Mouse (Mus musculus): ENCODE measurements around the gene Spg20. TPM values are rescaled to one million over a fixed set of nuclear protein-coding genes. Genes with fewer than 3 reads are reported as not detected.

Gene Spg20
- total RNA-seq, 2 experiments from 2014 or later, result 2.4 to 2.9 TPM

DNA sequence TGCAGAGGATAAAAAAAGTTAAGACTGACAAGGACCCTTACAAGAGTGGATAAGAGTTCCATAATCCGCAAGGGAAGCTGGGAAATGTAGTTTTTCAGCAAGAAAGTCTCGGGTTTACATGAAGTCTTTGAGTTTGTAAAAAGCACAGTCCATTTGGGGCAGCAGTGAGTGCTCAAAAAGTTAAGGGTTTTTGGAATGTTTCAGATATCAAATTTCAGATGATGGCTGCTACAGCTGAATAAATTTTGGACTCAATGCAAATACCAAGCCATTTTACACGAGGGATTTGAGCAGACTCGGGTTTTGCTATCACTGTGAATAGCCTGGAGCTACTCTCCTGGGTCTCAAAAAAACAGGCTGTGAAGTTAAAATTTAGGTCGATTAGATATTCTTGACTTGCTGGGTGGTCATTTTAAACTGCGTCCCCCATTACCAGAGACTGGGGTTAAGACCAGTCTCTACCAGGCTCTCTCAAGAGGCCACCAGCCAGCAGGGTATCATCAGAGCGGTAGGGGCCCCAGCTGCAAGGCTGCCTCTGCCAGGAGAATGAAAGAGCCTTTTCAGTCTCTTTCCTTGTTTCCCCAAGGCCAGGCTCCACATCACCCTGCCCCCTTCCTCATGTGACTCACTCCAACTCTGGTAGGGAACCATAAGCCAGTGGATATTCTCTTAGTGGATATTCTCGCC lies 15.8 kb upstream of the Spg20 start:
- no peak for ATAC-seq (replicated peaks; ENCODE audit: low FRiP score, poor library complexity, severe bottlenecking)

DNA sequence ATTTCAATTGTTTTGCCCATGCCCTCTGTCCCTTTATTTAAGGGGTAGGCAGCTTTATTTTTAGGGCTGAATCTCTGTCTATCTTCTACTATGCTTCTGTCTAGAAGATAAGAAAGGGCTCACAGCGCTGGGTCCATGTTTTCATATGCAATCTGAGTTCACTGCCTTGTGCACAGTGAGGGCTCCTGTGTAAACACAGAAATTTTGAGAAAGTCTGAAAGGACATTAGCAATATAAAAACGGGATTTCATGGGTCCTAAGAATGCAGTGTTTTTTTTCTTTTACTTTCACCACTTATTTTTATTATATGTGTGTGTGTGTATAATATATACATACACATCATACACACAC lies 15.3 kb upstream of the Spg20 start:
- no peak for ATAC-seq (replicated peaks; ENCODE audit: low FRiP score, poor library complexity, severe bottlenecking)

DNA sequence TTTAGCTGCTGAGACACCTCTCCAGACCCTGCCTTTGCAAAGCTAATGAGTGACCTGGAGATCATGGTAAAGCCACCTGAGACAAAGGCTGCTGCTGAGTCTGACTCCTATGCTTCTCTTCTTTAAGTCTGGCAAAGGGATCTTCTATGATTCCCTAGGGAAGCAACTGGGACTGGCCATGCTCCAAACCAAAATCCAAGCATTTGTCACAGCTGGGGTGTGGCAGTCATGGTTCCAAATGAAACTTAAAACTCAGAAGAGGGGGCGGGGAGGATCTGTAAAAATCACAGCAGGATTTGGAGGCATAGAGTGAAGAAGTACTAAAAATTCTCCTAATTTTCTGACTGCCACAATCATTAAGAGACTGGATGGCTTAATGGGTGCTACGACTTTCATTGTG lies 14.7 kb upstream of the Spg20 start:
- no peak for ATAC-seq (replicated peaks; ENCODE audit: low FRiP score, poor library complexity, severe bottlenecking)

DNA sequence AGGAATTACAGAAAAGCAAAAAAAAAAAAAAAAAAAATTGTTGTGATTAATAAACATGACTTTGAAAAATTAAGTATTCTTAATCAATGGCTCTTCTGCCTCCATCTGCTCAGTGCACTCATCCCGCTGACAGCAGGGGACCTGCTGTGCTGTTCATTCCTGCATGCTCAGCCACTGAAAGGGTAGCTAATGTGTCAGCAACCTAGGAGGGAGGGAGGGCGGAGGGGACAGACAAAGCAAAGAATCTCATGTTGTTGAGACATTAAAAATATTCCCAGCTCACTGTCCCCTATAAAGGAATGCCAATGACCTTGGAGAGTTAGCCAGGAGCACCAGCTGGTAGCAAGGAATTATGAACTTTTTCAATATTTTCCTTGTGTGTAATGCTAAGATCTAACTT lies 13.9 kb upstream of the Spg20 start:
- no peak for ATAC-seq (replicated peaks; ENCODE audit: low FRiP score, poor library complexity, severe bottlenecking)

DNA sequence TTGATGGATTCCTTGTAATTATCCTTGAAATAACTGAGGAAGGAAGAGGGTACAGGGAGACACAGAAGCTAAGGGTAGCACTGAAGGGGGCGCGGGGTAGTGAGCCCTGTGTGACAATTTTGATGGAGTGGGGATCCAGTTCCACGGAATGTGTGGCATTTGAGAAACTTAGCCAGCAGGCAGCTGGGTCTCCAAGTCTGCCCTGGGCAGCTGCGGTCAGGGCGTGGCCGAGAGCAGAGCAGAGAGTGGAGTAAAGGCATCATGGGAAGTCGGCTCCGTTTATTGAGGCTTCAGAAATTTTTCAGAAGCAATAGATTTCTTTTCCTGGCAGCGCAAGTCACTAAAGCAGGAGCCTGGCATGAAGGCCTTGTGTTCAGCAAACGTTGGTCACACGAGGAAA lies 12.9 kb upstream of the Spg20 start:
- ATAC-seq (replicated peaks; ENCODE audit: low FRiP score, poor library complexity, severe bottlenecking), result no peak

DNA sequence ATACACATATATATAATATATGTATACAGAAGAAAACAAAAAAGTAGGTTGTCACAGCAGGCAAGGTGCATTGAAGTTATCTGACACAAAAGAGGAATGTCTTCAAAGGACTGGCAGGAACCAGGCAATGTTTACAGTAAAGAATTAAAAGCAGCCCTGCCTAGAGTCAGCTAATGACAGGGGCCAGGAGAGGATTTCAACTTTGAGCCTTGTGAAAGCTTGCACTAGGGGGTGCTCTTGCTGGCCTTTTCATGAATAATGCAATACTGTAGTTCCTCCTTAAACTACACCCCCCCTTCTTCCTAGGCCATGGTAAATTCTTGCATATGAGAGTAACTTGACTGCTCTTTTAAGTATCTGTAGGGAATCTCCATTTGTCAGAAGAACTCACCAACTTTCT lies 10.8 kb upstream of the Spg20 start:
- ATAC-seq (replicated peaks; ENCODE audit: low FRiP score, poor library complexity, severe bottlenecking), result no peak

DNA sequence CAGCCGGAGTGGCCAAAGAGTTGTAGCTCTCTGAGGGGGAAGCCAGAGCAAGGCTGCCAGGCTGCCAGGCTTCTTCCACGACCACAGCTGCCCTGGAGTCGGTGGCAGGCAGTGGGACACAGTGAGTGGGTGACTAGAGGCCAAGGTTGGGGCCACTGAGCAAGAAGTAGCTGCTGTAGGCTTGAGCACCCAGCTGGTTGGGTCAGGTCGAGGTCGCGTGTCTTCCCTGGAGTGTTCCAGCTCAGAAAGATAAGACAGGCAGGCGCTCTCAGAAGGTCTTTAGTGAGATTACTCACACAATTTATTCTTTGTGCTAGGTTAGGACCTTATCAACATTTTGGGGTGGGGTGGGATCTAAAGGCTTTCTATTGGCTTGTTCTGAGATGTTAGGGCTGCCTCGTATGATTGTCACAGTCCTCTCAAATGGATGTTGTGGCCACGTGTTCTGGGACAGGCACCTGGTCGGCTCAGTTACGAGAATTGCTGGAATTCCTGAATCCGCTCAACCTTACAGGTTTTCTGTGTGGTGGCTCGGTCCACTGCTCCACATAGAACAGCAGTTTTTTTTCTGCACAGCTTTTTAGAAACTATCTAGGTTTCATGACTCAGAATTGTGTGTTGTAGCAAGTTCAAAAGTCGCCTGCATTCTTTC lies 6.4 kb upstream of the Spg20 start:
- no peak for ATAC-seq (replicated peaks; ENCODE audit: low FRiP score, poor library complexity, severe bottlenecking)

DNA sequence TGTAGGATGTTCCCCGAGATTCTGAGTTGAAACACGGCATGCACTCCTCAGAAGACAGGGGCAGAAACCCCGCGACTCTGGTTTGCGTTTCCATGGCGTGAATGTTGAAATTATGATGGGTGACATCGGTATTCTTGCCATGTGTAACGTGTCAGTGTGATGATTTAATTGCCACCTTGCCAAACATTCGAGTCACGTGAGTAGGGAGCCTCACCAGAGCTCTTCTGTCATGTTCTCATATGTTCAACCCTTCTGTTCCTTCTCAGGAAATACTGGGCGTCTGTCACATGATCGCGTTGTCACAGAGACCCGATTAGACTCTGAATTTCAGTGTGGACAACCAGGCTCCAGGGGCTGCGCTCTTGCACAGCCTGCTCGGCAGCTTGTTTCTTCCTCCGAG lies 5.9 kb upstream of the Spg20 start:
- ATAC-seq (replicated peaks; ENCODE audit: low FRiP score, poor library complexity, severe bottlenecking), result no peak

DNA sequence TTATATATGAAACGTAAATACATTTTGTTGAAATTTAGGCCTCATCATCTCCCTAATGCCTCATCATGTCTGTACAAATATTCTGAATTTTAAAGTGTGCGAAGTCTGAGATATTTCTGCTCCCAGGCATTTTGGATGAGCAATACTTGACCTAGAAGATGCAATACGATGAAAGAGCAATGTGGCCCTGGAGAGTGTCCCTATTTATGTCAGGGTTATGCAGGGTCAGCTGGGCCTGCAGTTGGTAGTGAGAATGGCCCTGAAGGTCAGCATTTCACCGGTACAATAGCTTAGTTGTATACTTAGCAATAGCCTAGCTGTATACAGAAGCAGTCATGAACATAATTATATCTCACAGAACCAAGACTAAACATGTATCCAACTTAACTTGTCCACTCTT lies 2.8 kb upstream of the Spg20 start:
- ATAC-seq (replicated peaks; ENCODE audit: low FRiP score, poor library complexity, severe bottlenecking), result no peak

DNA sequence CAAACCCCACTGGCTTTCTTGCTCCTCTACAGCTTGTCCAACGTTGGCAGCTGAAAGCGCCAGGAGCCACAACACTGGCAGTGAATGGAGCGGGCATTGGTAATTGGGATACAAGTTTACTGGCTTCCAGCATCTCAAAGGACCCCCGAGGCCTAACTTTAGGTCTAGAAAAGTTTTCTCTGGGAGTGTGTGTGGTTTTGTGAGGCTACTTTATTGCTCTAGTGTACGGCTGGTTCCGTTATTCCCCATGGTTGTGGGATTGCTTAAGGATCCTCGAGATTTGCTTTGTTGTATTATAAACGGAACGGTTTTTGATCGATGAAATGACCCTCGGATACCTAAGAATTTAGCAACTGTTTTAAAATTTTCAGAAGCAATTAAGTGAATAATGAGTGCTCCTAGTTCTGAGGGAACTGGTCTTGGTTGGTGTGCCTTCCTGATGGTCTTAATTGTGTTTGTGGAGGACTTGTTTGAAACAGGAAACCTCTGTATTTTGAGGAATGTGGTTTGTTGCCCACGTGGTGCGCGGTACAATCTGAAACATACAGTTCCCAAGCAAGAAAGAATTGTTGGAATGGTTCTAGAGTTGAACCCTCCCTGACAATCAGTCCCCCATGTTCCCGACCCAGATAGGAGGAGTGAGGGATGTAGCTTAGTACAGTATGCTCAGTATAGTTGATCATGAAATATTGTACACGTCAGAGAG lies 955 bp downstream of the Spg20 start:
- ATAC-seq (replicated peaks; ENCODE audit: low FRiP score, poor library complexity, severe bottlenecking), result no peak

DNA sequence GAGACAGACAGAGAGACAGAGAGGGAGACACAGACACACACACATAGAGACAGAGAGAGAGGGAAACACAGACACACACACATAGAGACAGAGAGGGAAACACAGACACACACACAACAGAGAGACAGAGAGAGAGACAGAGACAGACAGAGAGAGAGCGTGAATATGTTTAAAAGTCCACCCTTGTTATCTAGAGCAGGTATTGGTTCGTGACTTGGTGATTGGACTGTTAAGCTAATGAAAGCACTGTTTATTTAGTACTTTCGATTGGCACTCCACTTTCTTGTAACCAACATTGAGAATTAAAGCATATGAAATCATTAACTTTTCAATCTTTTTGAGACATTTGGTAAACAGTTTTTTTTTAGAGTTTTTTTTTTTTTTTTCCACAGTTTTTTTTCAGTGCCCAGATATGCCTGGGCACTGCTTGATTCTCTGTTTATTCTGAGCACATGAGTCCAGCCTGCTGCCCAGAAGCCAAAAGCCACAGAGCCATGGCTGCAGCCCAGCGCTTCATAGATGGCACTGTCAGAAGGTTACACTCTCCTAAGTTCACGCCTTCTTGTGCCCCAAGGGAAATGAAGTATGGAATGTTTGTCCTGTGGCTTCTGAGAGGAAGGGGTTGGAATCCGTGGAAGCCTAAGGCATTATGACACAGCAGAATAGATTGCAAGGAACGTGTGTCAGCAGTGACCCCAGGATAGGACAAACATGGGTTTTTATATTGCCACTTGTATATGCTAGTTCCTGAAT lies 2.6 kb downstream of the Spg20 start:
- ATAC-seq (replicated peaks; ENCODE audit: low FRiP score, poor library complexity, severe bottlenecking), result no peak

DNA sequence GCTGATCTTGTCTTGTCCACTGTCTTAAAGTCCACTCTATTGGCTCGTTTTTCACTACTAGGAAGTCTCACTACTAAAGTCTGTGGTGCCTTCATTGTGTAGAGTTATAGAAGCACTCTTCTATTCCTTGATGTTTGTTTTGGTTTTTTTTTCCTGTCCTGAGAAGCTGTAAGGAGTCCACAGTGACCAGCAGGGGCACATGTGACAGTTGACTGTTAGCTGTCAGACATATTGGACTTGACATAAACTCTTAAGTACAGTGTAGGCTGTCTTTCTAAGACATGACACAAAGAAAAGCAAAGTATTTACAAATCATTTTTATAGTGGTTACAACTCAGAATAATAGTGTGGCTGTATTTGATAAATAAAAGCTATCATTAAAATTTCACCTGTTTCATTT lies 3.2 kb downstream of the Spg20 start:
- no peak for ATAC-seq (replicated peaks; ENCODE audit: low FRiP score, poor library complexity, severe bottlenecking)

DNA sequence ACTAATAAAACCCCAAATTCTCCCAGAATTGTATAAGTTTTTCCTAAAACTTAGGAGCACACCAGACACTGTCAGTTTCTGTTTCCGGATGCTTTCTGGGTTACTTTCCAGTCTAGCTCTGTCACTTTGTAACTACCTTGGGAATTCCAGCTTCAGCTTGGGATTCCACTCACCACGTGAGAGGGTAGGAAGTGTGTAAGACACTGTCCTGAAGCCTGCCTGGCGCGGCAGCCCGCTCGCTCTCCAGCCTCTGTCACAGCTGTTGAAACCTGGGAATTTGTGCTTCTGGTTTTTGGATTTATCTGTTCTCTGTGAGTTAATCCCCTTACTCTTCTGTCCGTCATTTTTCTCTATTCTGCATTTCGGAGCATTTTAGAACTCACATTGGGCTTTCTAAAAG lies 4.1 kb downstream of the Spg20 start:
- ATAC-seq (replicated peaks; ENCODE audit: low FRiP score, poor library complexity, severe bottlenecking), result no peak

DNA sequence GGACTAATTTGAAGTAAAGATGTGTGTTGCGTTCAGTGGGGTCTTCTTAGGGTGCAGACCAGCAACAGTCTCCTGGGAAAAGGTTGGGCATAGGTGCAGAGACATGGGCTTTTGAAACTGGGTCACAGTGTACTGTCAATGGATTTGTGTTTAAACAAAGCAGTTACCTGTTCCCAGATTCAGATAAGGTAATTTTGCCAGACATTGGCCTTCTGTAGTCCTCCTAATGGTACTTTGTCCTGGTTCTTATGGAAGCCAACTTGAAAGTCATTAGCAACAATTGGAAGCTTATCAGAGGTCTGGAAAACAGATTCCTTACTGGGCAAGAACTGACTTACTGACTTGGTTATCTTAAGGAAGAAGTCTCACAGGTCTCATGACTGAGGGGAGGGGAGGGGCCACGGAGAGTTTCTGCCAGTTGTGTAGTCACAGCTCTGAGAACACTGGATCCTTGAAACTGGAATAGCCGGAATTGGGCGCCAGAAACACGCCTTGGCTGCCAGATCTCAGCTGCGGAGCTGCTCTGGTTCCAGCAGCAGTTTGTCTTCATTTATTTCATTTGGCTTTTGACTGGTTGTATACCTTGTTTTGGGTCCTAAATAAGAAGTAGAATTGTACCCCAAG lies 7.5 kb downstream of the Spg20 start:
- no peak for ATAC-seq (replicated peaks; ENCODE audit: low FRiP score, poor library complexity, severe bottlenecking)

DNA sequence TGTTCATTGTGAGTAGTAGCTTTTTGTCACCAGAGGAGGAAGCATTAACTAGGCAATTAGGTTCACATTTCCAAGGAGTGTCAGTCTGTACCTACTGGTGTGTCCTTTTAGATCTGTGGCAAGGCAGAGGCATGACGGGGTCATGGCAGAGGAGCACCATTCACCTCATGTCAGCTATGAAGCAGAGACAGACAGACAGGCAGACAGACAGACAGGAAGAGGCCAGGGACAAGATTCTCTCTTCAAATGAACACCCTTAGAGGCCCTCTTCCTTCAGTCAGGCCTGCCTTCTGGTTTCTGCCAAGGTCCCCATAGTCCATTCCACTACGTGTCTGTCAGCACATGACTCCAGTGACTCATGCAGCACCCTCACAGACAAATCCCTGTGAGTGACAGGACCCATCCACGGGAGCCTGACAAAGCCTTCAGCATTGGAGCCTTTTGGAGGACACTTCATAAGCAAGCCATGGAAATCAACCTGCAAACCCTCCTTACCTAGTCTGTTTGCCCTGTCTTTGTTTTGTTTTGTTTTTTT lies 10.5 kb downstream of the Spg20 start:
- ATAC-seq (replicated peaks; ENCODE audit: low FRiP score, poor library complexity, severe bottlenecking), result no peak

DNA sequence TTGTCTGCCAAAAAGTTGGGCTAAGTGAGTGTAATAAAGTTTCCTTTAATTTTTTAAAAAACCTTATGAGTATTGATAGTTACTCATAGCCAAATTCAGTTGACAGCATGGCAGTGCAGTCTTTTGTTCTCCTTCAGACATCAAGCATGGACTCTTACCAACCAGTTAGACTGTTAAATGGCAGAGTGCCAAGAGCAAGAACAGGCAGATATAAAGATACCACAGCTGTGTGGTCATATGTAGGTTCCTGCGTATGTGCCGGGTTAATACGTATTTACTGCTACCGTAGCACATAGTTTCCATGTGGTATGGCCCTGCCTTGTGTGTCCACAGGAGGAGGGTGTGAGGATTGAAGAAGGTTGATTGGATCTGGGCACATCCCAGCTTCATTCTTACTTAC lies 11.2 kb downstream of the Spg20 start:
- no peak for ATAC-seq (replicated peaks; ENCODE audit: low FRiP score, poor library complexity, severe bottlenecking)

DNA sequence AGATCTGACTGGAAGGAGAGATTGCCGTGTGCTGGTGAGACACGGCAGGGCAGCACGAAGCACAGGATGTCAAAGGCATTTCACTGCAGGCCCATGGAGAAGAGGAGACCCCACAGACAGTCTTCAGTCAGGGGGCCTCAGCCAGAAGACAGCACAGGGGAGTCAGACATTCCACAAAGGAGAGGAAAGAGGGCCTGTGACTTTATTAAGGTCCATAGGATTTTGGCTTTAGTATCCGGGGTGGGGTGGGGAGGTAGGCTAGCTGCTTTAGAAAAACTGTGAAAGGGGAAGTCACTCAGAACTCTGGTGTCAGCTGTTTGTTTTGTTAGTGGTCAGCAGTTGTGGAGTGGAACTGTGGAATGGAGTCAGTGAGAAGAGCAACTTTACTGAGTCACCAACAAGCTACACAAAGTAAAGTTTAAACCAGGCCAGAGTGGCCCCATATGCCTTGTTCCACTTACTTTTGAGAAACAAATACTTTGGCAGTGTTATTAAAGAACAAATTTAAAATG lies 17.3 kb downstream of the Spg20 start:
- ATAC-seq (replicated peaks; ENCODE audit: low FRiP score, poor library complexity, severe bottlenecking), result no peak

DNA sequence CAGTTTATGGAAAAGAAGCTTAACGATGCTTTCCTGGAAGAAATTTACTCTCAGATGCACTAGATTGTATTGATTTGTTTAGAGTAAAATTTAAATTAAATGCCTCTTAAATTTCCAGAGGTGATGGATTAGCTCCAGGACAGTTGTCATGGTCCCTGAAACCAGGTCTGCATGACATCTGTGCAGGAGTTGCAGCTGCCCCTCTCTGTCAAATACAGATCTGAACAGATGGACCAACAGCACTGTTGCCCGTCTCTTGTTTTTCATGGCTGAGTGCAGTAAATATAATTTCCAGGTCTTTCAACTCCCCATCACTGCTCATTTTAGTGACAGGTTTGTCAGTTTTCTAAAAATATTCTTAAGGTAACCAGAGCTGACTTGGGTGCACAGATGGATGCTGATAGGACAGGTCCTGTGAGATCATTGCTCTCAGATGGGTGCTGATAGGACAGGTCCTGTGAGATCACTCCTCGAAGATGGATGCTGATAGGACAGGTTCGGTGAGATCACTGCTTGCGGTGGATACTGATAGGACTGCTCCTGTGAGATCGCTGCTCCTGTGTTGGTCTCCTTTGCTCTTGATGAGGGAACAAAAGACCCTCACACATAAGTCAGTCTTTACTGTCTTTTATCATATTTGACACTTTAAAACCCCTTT lies 19.8 kb downstream of the Spg20 start:
- ATAC-seq (replicated peaks; ENCODE audit: low FRiP score, poor library complexity, severe bottlenecking), result no peak

DNA sequence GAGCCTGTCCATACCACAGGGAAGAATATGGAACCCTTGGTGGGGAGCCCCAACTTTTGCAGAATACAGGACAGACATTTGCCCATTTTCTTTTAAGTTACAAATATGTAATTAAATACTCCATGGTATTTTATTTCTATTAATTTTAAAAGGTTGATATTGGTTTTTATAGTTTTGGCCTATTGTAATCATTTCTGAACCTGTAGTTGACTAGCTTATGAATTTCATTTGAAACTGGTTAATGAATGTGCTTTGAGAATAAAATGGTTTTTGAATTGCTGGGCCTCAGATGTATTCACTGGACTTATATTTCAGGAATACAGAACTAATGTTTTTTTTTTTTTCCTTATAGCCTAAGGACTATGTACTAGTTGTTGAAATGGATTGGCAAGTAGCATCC lies 25.1 kb downstream of the Spg20 start, which contains the start of gene Ccdc169:
TSS of gene Ccdc169 (plus strand) at position 301 of the 400 bp plus-strand sequence.
- ATAC-seq (replicated peaks; ENCODE audit: low FRiP score, poor library complexity, severe bottlenecking), result no peak

Measured in erythroid progenitor cell, adult 5-6 weeks (primary cell).